Mouse (Mus musculus): ENCODE results near the gene Uts2r.

- TF ChIP-seq CTCF (IDR thresholded peaks at IDR 0.05; ENCODE audit: low read depth, low read length) (no peak), POLR2A (IDR thresholded peaks at IDR 0.05; ENCODE audit: borderline replicate concordance, low read depth, low read length) (no peak)
Measured at GRCm38 (mm10) chr11:121129616-121130015, 30.5 kb upstream of the Uts2r start.

All from bone marrow macrophage, adult 2 months (primary cell).